Mouse (Mus musculus): ENCODE results near the gene Iqgap3. TPM values are rescaled to one million over a fixed set of nuclear protein-coding genes. Genes with fewer than 3 reads are reported as not detected.

Iqgap3 gene
- polyA plus RNA-seq (2014; fragmentation: Illumina TruSeq; extraction: RNeasy Lipid Tissue Mini Kit (QIAGEN cat#74804); ENCODE audit: low read depth, low replicate concordance): 1.1 TPM

DNA sequence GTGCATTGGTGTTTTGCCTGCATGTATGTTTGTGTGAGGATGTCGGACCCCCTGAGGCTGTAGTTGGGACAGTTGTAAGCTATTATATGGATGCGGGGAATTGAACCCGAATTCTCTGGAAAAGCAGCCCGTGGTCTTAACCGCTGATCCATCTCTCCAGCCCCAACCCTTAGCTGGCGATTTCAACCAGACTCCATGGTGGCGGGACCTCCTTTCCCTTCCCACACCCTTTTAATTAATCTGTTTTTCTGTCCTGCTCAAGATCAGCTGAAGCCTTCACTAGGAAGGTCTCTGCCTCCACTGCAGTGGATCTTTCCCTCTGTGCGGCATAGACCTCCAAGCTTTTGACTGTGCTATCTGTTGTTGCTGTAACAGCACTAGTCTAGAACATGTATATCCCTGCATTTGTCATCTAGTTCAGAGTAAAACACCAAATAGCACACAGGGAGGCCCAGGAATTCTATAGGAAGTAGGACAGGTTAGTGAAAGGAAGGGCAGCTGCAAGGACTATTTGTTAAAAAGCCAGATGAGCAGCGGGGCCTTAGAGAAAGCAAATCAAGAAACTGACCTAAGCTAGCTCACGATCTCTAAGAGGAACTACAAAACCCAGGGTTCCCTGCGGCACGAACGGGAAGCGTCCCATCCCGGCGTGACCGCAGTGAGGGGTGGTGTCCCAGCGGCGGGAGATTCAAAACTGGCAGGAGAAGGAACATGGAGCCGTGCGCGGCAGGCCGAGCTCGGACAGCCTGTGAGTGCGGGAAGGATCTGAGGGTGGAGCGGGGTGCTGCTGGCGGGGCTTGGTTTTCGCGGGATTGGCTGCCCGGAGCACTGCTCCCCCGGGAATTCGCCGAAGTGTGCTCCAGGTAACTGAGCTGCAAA, at the start of gene Iqgap3:
Gene Iqgap3 (plus strand): TSS at position 627 of the 879 bp plus-strand sequence.

DNA sequence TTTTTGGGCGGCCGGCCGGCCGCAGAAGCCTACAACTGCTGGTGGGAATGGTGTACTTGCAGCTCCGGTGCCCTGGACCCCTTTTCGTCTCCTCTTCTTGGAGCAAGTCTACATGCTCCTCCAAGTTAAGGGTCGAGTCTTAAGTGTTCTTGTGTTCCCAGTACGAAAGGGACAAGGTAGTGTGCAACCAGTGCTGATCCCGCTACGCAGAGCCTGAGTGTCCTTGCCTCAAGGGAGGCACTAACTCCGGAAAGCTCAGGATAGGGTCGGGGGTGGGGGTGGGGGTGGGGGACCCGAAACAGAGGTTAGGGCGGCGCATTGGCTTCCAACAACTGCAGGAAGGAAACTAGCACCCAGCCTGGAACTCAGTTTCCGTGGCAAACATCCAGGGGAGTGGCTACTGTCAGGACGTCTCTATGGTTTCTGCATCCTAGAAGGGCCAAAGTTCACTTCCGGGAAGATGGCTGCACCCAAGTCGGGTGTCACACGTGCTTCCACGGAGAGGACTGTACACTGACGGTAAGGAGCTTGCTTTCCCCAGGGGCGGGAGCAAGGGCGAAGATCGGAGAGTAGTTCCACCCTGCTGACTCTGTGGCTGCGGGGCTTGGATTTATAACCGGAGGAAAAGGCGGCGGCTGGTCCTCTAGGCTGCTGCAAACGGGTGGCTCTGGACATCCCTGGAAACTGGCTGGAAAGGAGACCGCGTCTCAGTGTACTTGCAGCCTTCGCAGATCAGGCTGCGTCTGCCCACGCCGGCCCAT, 38.9 kb upstream of the Iqgap3 start, which contains the start of gene Gpatch4:
Gene Gpatch4 (plus strand): TSS at position 448 of the 761 bp plus-strand sequence.

GRCm38 (mm10) chr3:88057902-88058696, 23.7 kb upstream of the Iqgap3 start, which contains the start of gene Naxe:
Gene Naxe, minus strand, starts transcription at chr3:88058495.

GRCm38 (mm10) chr3:88078204-88078603, 3.6 kb upstream of the Iqgap3 start, which contains the start of gene Ttc24:
Gene Ttc24, minus strand, starts transcription at chr3:88078304.

GRCm38 (mm10) chr3:88141787-88142523, 60.2 kb downstream of the Iqgap3 start, which contains the start of gene Mef2d:
Gene Mef2d, plus strand, starts transcription at chr3:88142372.

Other genes starting within 250 kb of the Iqgap3 start
- 0.55 TPM for gene Sh2d2a, start 235.2 kb upstream of the Iqgap3 start, polyA plus RNA-seq (2014; fragmentation: Illumina TruSeq; extraction: RNeasy Lipid Tissue Mini Kit (QIAGEN cat#74804); ENCODE audit: low read depth, low replicate concordance)
- 24.2 TPM for gene Prcc, start 196.4 kb upstream of the Iqgap3 start, polyA plus RNA-seq (2014; fragmentation: Illumina TruSeq; extraction: RNeasy Lipid Tissue Mini Kit (QIAGEN cat#74804); ENCODE audit: low read depth, low replicate concordance)
- gene Hdgf, start 175.7 kb upstream of the Iqgap3 start, polyA plus RNA-seq (2014; fragmentation: Illumina TruSeq; extraction: RNeasy Lipid Tissue Mini Kit (QIAGEN cat#74804); ENCODE audit: low read depth, low replicate concordance): 132 TPM
- 115 TPM for gene Mrpl24, start 162.5 kb upstream of the Iqgap3 start, polyA plus RNA-seq (2014; fragmentation: Illumina TruSeq; extraction: RNeasy Lipid Tissue Mini Kit (QIAGEN cat#74804); ENCODE audit: low read depth, low replicate concordance)
- gene Isg20l2, start 151.7 kb upstream of the Iqgap3 start, polyA plus RNA-seq (2014; fragmentation: Illumina TruSeq; extraction: RNeasy Lipid Tissue Mini Kit (QIAGEN cat#74804); ENCODE audit: low read depth, low replicate concordance): 15.9 TPM
- gene Rrnad1, start 151.3 kb upstream of the Iqgap3 start, polyA plus RNA-seq (2014; fragmentation: Illumina TruSeq; extraction: RNeasy Lipid Tissue Mini Kit (QIAGEN cat#74804); ENCODE audit: low read depth, low replicate concordance): 19.1 TPM
- 3.9 TPM for gene Crabp2, start 133.3 kb upstream of the Iqgap3 start, polyA plus RNA-seq (2014; fragmentation: Illumina TruSeq; extraction: RNeasy Lipid Tissue Mini Kit (QIAGEN cat#74804); ENCODE audit: low read depth, low replicate concordance)
- gene Nes, start 110.9 kb upstream of the Iqgap3 start, polyA plus RNA-seq (2014; fragmentation: Illumina TruSeq; extraction: RNeasy Lipid Tissue Mini Kit (QIAGEN cat#74804); ENCODE audit: low read depth, low replicate concordance): 9.0 TPM
- gene Bcan, start 81.7 kb upstream of the Iqgap3 start, polyA plus RNA-seq (2014; fragmentation: Illumina TruSeq; extraction: RNeasy Lipid Tissue Mini Kit (QIAGEN cat#74804); ENCODE audit: low read depth, low replicate concordance): not detected
- gene Hapln2, start 54.4 kb upstream of the Iqgap3 start, polyA plus RNA-seq (2014; fragmentation: Illumina TruSeq; extraction: RNeasy Lipid Tissue Mini Kit (QIAGEN cat#74804); ENCODE audit: low read depth, low replicate concordance): not detected
- 11.0 TPM for gene Gpatch4, start 38.9 kb upstream of the Iqgap3 start, polyA plus RNA-seq (2014; fragmentation: Illumina TruSeq; extraction: RNeasy Lipid Tissue Mini Kit (QIAGEN cat#74804); ENCODE audit: low read depth, low replicate concordance)
- 105 TPM for gene Naxe, start 23.5 kb upstream of the Iqgap3 start, polyA plus RNA-seq (2014; fragmentation: Illumina TruSeq; extraction: RNeasy Lipid Tissue Mini Kit (QIAGEN cat#74804); ENCODE audit: low read depth, low replicate concordance)
- gene Ttc24, start 3.7 kb upstream of the Iqgap3 start, polyA plus RNA-seq (2014; fragmentation: Illumina TruSeq; extraction: RNeasy Lipid Tissue Mini Kit (QIAGEN cat#74804); ENCODE audit: low read depth, low replicate concordance): 6.3 TPM
- gene Mef2d, start 60.4 kb downstream of the Iqgap3 start, polyA plus RNA-seq (2014; fragmentation: Illumina TruSeq; extraction: RNeasy Lipid Tissue Mini Kit (QIAGEN cat#74804); ENCODE audit: low read depth, low replicate concordance): 35.4 TPM
- gene Rhbg, start 172.7 kb downstream of the Iqgap3 start, polyA plus RNA-seq (2014; fragmentation: Illumina TruSeq; extraction: RNeasy Lipid Tissue Mini Kit (QIAGEN cat#74804); ENCODE audit: low read depth, low replicate concordance): 18.7 TPM
- 1.2 TPM for gene Gm38392, start 205.2 kb downstream of the Iqgap3 start, polyA plus RNA-seq (2014; fragmentation: Illumina TruSeq; extraction: RNeasy Lipid Tissue Mini Kit (QIAGEN cat#74804); ENCODE audit: low read depth, low replicate concordance)
- 19.4 TPM for gene Tsacc, start 215.0 kb downstream of the Iqgap3 start, polyA plus RNA-seq (2014; fragmentation: Illumina TruSeq; extraction: RNeasy Lipid Tissue Mini Kit (QIAGEN cat#74804); ENCODE audit: low read depth, low replicate concordance)
- 122 TPM for gene Cct3, start 215.1 kb downstream of the Iqgap3 start, polyA plus RNA-seq (2014; fragmentation: Illumina TruSeq; extraction: RNeasy Lipid Tissue Mini Kit (QIAGEN cat#74804); ENCODE audit: low read depth, low replicate concordance)
- 227 TPM for gene Glmp, start 243.1 kb downstream of the Iqgap3 start, polyA plus RNA-seq (2014; fragmentation: Illumina TruSeq; extraction: RNeasy Lipid Tissue Mini Kit (QIAGEN cat#74804); ENCODE audit: low read depth, low replicate concordance)